Mouse (Mus musculus): ENCODE measurements around the gene Gsg1l.

DNA sequence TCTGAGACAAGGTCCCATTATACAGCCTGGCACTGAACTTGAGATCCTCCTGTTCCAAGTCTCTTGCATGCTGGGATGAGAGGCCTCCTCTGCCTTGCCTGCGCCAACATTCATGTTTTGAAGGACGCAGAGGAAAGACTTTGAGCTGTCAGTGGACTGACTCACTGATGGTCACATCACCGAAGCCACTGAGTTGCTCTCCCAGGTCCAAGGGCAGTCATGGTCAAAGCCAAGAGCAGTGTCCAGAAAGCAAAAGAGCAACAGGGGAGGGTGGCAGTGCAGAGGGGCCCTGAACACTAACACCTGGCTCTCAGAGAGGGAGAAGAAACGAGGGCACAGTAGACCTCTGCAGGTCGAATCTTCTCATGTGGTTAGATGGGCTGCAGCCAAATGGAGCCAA lies 188.6 kb downstream of the Gsg1l start:
- no peak for TF ChIP-seq CTCF (IDR thresholded peaks at IDR 0.05; ENCODE audit: extremely low read depth, insufficient read depth, insufficient read length, insufficient replicate concordance)
- TF ChIP-seq POLR2A (IDR thresholded peaks at IDR 0.05; ENCODE audit: low read depth, low read length) = no peak
